Mouse (Mus musculus) heart, adult 18-20 months (tissue): Measurements from ENCODE around the gene Dlgap4. TPM values are rescaled to one million over a fixed set of nuclear protein-coding genes. Genes with fewer than 3 reads are reported as not detected.

Experiments used
- DNase-seq, 2 experiments: peaks; one replicate each; pipeline ENCODE4 v3.0.0; 2021 to 2022; ENCODE audit warnings: mixed read lengths in 1 of 2
- total RNA-seq, 2 experiments: library from RNA; stranded (reverse); gene quantifications; 2 replicates each; pipeline ENCODE4 v1.2.3; 2021

Gene Dlgap4
- total RNA-seq, 2 experiments from 2014 or later: 31.7 to 36.7 TPM

DNA sequence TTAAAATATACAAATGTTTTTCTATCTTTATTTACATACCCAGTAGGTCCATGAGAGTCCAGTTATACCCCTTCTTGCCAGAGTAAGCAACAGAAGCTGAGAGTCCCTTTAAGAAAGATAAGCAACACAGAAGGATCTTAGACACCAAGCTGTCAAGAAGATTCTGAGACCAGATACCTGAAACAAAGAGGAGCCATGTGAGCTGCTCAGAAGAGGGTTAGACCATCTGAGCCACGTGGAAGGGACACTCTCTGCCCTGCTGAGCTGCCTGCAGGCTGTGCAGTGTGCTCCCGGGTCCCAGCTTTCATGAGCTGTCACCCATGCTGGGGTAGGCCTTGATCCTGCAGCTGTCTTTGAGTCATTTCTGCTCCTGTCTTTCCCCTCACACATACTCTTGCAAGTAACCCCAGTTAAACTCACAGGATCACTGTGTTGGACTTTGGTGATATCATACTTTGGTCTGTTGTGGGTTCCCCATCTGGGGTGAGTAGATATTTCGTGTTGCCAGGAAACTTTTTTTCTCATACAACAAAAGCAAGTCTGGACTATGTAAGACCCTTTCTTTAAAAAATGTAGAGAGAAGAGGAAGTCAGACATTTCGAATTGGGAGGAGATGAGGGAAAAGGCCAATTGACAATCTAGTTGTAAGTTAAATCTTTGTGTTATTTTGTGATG is 190.3 kb downstream of the Dlgap4 start:
- DNase-seq: no peak

DNA sequence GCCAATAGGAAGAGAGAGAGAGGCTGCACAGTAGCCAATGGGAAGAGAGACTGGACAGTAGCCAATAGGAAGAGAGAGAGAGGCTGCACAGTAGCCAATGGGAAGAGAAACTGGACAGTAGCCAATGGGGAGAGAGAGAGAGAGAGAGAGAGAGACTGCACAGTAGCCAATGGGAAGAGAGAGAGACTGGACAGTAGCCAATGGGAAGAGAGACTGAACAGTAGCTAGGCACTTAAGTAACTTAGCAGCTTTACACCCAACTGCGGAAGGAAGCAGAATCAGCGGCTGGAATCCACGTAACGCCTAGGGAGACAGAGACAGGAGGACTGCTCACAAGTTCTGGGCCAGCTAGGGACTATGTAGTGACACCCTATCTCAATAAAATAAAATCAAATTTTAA is 191.1 kb downstream of the Dlgap4 start:
- no peak for DNase-seq

DNA sequence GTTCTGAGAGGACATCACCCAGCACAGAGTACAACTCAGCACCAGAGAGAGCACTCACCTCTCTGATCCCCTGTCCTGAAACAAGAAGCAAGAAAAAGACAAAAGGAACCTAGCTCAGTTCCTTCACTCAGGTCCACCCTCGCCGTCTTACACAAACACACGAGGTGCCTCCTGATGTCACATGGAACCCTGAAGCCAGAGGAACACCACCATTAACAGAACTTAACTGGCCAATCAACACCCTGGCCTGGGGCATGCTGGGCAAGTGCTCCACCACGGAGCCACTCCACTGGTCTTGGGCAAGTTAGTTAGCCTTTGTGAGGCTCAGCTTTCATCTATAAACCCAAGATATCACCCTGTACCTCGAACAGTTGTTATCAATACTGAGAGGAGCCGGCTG is 193.4 kb downstream of the Dlgap4 start:
- DNase-seq: no peak

DNA sequence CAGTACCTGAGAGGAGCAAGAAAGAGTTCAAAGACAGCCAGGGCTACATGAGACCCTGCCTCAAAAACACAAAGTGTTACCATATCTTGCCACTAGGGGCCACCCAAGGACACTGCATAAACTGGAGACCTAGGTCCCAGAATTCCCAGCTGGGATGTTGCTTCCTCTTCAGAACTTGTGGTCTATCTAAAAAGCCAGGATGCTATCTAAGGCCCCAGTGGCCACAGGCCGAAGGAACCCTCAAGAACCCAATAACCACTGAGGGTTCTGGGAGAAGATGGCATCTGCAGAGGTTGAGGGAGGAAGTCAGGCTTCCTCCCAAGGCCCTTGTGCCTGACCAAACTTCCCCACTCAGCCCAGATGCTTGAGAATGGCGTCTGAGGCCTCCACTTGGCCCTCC is 196.1 kb downstream of the Dlgap4 start:
- peak; percentile 60 to 85 for DNase-seq

DNA sequence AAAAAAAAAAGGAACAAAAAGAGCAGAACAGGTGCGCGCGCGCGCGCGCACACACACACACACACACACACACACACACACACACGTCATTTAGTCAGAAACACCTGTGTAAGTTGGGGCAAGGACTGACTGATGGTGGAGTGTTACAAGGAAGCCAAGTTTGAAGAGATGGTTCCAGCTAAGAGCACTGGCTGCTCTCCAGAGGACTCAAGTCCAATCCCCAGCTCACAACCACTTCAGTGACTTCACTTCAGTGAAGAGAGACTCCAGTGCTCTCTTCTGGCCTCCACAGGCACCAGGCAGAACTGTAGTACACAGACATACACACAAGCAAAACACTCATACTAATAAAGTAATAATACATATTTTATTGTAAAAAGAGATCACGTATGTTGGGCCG is 197.2 kb downstream of the Dlgap4 start:
- DNase-seq: no peak

DNA sequence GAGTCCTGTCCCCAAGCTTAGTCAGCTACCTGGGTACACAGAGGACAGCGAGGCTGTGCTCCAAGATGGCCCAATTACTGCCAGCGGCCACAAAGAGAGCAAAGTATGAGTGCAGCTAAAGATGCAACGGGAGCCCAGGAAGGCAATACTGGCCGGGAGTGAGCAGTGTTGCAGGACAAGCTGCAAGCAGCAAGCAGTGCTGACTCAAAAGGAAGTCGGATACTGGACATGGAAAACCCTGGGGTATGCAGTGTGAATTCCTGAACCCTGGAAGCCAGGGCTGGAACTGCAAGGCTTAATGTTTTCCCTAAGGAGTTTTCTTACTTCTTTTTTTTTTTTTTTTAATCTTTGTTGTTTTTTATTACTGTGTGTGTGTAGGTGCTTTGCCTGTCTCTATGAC is 198.1 kb downstream of the Dlgap4 start:
- no peak for DNase-seq

Other genes with a start within 250 kb of the Dlgap4 start
- 10 to 100 TPM in 1 of 2 experiments, 1 to 10 TPM in 1; 7.5 to 10.5 TPM for gene Epb41l1, start 192.8 kb upstream of the Dlgap4 start, total RNA-seq
- gene Aar2, start 66.1 kb upstream of the Dlgap4 start, total RNA-seq: 10 to 100 TPM; 23.3 to 24.1 TPM
- gene Myl9, start 161.7 kb downstream of the Dlgap4 start, total RNA-seq: 10 to 100 TPM; 70.9 to 74.6 TPM
- gene Tgif2, start 226.3 kb downstream of the Dlgap4 start, total RNA-seq: under 1 TPM; 0.37 to 0.44 TPM
- gene 4930518I15Rik, start 244.2 kb downstream of the Dlgap4 start, total RNA-seq: under 1 TPM; 0.49 to 0.60 TPM
- gene Rab5if, start 249.4 kb downstream of the Dlgap4 start, total RNA-seq: 100 to 1,000 TPM; 110 to 113 TPM